36 mouse cellular contexts compared by ENCODE assay signal in genomic region chr13:41601056-41601455, GRCm38 (mm10). TPM values are rescaled to one million over a fixed set of nuclear protein-coding genes. Genes with fewer than 3 reads are reported as not detected.
DNase-seq lines count a peak whose midpoint lies in the region; ATAC-seq and TF ChIP-seq lines count a peak whose summit lies in the region.
"Had no signal": no experiment of that assay in that cellular context is flagged by ENCODE, and none has a peak within 500 bp of the region (broad histone marks: within the 10 kb centered on the region; RNA-seq: fewer than 3 reads in every experiment).

No protein-coding gene starts in this region.

- no peaks in the 10 kb centered on the region for H3K27me3 ChIP-seq in splenic B cell, adult 2 months (ENCODE audit: control insufficient read depth, insufficient read depth, low read length, poor library complexity, severe bottlenecking)
- no peaks in the 10 kb centered on the region for H3K27me3 ChIP-seq in hindbrain, embryonic 16.5 days (replicated peaks; ENCODE audit: control insufficient read depth, insufficient read depth, low read length)
- H3K27me3 ChIP-seq: embryonic facial prominence, embryonic 12.5 days; heart, embryonic 13.5 days; hindbrain, embryonic 15.5 days; midbrain, embryonic 15.5 days; neural tube, embryonic 12.5 days had no signal

- no peaks in the 10 kb centered on the region for H3K36me3 ChIP-seq in splenic B cell, adult 2 months (ENCODE audit: control insufficient read depth, insufficient read depth, low read length, poor library complexity, severe bottlenecking)
- no peaks in the 10 kb centered on the region for H3K36me3 ChIP-seq in hindbrain, embryonic 16.5 days (ENCODE audit: control insufficient read depth, insufficient read depth, low read length)
- H3K36me3 ChIP-seq: embryonic facial prominence, embryonic 12.5 days; heart, embryonic 13.5 days; hindbrain, embryonic 10.5 days; hindbrain, embryonic 15.5 days; midbrain, embryonic 10.5 days; midbrain, embryonic 15.5 days; neural tube, embryonic 12.5 days had no signal

- H3K9me3 ChIP-seq in hindbrain, embryonic 16.5 days (ENCODE audit: control insufficient read depth, low read length): no peaks in the 10 kb centered on the region
- H3K9me3 ChIP-seq: embryonic facial prominence, embryonic 12.5 days; heart, embryonic 13.5 days; hindbrain, embryonic 10.5 days; hindbrain, embryonic 15.5 days; midbrain, embryonic 10.5 days; midbrain, embryonic 15.5 days; neural tube, embryonic 12.5 days had no signal

- H3K4me1 ChIP-seq in bone marrow macrophage, adult 2 months (ENCODE audit: control insufficient read depth, insufficient read depth, low read length): peaks cover 56% of the 10 kb centered on the region
- H3K4me1 ChIP-seq in hindbrain, embryonic 16.5 days (ENCODE audit: control insufficient read depth, insufficient read depth, low read depth, low read length): no peaks in the 10 kb centered on the region
- H3K4me1 ChIP-seq: neural tube, embryonic 12.5 days had no signal

- no peak overlapping the region for H3K4me3 ChIP-seq in bone marrow macrophage, adult 2 months (ENCODE audit: insufficient read depth, low read length)
- H3K4me3 ChIP-seq in hindbrain, embryonic 16.5 days (ENCODE audit: low read length): no peak overlapping the region
- H3K4me3 ChIP-seq: embryonic facial prominence, embryonic 12.5 days; gastrocnemius, adult 2 months; heart, embryonic 13.5 days; hindbrain, embryonic 10.5 days; hindbrain, embryonic 15.5 days; midbrain, embryonic 10.5 days; midbrain, embryonic 15.5 days; myocyte; neural tube, embryonic 12.5 days had no signal

- H3K27ac ChIP-seq in bone marrow macrophage, adult 2 months (ENCODE audit: insufficient read depth, low read depth, low read length): peak overlapping the region; percentile 77
- H3K27ac ChIP-seq in hindbrain, embryonic 16.5 days (ENCODE audit: low read depth, low read length): no peak overlapping the region
- H3K27ac ChIP-seq: embryonic facial prominence, embryonic 12.5 days; gastrocnemius, adult 2 months; heart, embryonic 13.5 days; hindbrain, embryonic 10.5 days; hindbrain, embryonic 15.5 days; kidney, postnatal 0 days; liver, embryonic 14.5 days; midbrain, embryonic 10.5 days; midbrain, embryonic 15.5 days; neural tube, embryonic 12.5 days; stomach, postnatal 0 days had no signal

- H3K4me2 ChIP-seq in hindbrain, embryonic 16.5 days (ENCODE audit: low read length): no peak overlapping the region
- H3K4me2 ChIP-seq: embryonic facial prominence, embryonic 12.5 days; heart, embryonic 13.5 days; hindbrain, embryonic 15.5 days; midbrain, embryonic 15.5 days; neural tube, embryonic 12.5 days had no signal

- DNase-seq in heart, adult 11 months: peak; percentile 90
- DNase-seq in heart, postnatal 4 days: no peak
- DNase-seq in monocyte, adult 2 months (ENCODE audit: low read depth in 1 of 2, low spot score in 2 of 2): peak; percentile 16 to 38
- peak; percentile 67 for DNase-seq in splenic B cell, adult 2 months (ENCODE audit: low read depth, low spot score)
- DNase-seq in layer of hippocampus, postnatal 10 days (ENCODE audit: low spot score in 2 of 2): no peak
- DNase-seq: adrenal gland, postnatal 25 days; cerebellum, adult 11 months; cerebellum, adult 9-10 months; cerebellum, postnatal 36 days; embryo, embryonic 11 days; gastrocnemius, adult 2 months; gastrocnemius, postnatal 36 days; heart, postnatal 10 days; kidney, adult 8-10 months; kidney, postnatal 4 days; layer of hippocampus, postnatal 36 days; left cerebral cortex, postnatal 4 days; right cerebral cortex, postnatal 4 days; thymus, adult 18-20 months; thymus, postnatal 25 days had no signal

- H3K9ac ChIP-seq in hindbrain, embryonic 16.5 days (ENCODE audit: low read depth, low read length): no peak overlapping the region
- H3K9ac ChIP-seq: embryonic facial prominence, embryonic 12.5 days; heart, embryonic 13.5 days; hindbrain, embryonic 15.5 days; liver, embryonic 14.5 days; midbrain, embryonic 15.5 days; neural tube, embryonic 12.5 days had no signal

- TF ChIP-seq CTCF in bone marrow macrophage, adult 2 months (IDR thresholded peaks at IDR 0.05; ENCODE audit: low read depth, low read length): no peak

- ATAC-seq in monocyte, adult 5-6 weeks (replicated peaks; ENCODE audit: insufficient number of reproducible peaks, low FRiP score, low TSS enrichment, poor library complexity, severe bottlenecking): no peak; the same call in 1 of the 2 replicates
- ATAC-seq in hindbrain, embryonic 16.5 days: no peak
- ATAC-seq: forebrain, embryonic 14.5 days; intestine, embryonic 16.5 days; midbrain, embryonic 15.5 days had no signal

- no peak for TF ChIP-seq POLR2A in bone marrow macrophage, adult 2 months (IDR thresholded peaks at IDR 0.05; ENCODE audit: borderline replicate concordance, low read depth, low read length)

- 89% methylated on average over 3 of the region's 3 CpGs for WGBS in hindbrain, embryonic 16.5 days

RNA-seq across cellular contexts. Expression of gene Tmem170b, which starts 4.7 kb away (rescaled TPM):
- 10 to 100 TPM; 25.4 to 26.2 TPM for total RNA-seq in heart, postnatal 4 days (2021)
- total RNA-seq in monocyte, adult 5-6 weeks (2017): 17.6 to 20.1 TPM (median 18.7 TPM) in 3 replicates
- polyA plus RNA-seq in bone marrow macrophage, adult 2 months (2012; ENCODE audit: insufficient read depth, insufficient read length, missing spikeins): 26.6 and 27.5 TPM in 2 replicates
- polyA plus RNA-seq in hindbrain, embryonic 16.5 days (2015; fragmentation: Nextera tagmentation; extraction: Ambion mirVana): 40.4 and 47.3 TPM in 2 replicates
- total RNA-seq in layer of hippocampus, postnatal 10 days (2021): 10 to 100 TPM; 88.5 to 95.5 TPM

Comparison
In these comparisons a context has a peak if more than half of its experiments do, and no peak if none do; other contexts are left out.
1. DNase-seq: peak in heart, adult 11 months (single experiment), monocyte, adult 2 months (2 of 2) and splenic B cell, adult 2 months (single experiment); none in heart, postnatal 4 days (single experiment) and layer of hippocampus, postnatal 10 days (0 of 2).